Mouse (Mus musculus) midbrain, postnatal 0 days (tissue): ENCODE measurements around the gene Stard13. TPM values are rescaled to one million over a fixed set of nuclear protein-coding genes. Genes with fewer than 3 reads are reported as not detected.

ENCODE experiments used
- ATAC-seq: fragments of 200-750 bp; cut with Nextera tagmentation; 2 replicates; pipeline ENCODE4 v1.8.0; 2017; ENCODE audit warnings: moderate number of reproducible peaks, mild to moderate bottlenecking, moderate TSS enrichment, moderate library complexity; ENCODE audit not compliant: low FRiP score
- DNase-seq: peaks from one replicate; pipeline ENCODE4 v3.0.0-alpha.2; 2015; ENCODE audit warnings: low spot score
- H3K27ac ChIP-seq: fragments of 300-500 bp; sonication (generic); 2 replicates; pipeline ENCODE4 v1.5.1; 2014; ENCODE audit warnings: low read depth, mild to moderate bottlenecking, low read length, mixed read lengths
- H3K27me3 ChIP-seq: fragments of 300-500 bp; sonication (generic); 2 replicates; pipeline ENCODE4 v1.6.1; 2014; ENCODE audit warnings: low read length, control low read depth, mixed read lengths; ENCODE audit not compliant: insufficient read depth
- H3K36me3 ChIP-seq: fragments of 300-500 bp; sonication (generic); 2 replicates; pipeline ENCODE4 v1.6.1; 2014; ENCODE audit warnings: low read length, control low read depth, mixed read lengths; ENCODE audit not compliant: insufficient read depth
- H3K4me1 ChIP-seq: fragments of 300-500 bp; sonication (generic); 2 replicates; pipeline ENCODE4 v1.6.1; 2014; ENCODE audit warnings: mild to moderate bottlenecking, control low read depth, antibody characterized with exemption, low read length, mixed read lengths; ENCODE audit not compliant: insufficient read depth
- H3K4me2 ChIP-seq: fragments of 300-500 bp; sonication (generic); 2 replicates; pipeline ENCODE4 v1.6.1; 2014; ENCODE audit warnings: low read depth, mild to moderate bottlenecking, low read length, mixed read lengths; ENCODE audit not compliant: poor library complexity, severe bottlenecking
- H3K4me3 ChIP-seq: fragments of 300-500 bp; sonication (generic); 2 replicates; pipeline ENCODE4 v1.5.1; 2014; ENCODE audit warnings: low read depth, mild to moderate bottlenecking, low read length, moderate library complexity
- H3K9ac ChIP-seq: fragments of 300-500 bp; sonication (generic); replicated peaks from 2 replicates; pipeline ENCODE4 v1.6.1; 2014; ENCODE audit warnings: mild to moderate bottlenecking, low read length, moderate library complexity, mixed read lengths; ENCODE audit not compliant: poor library complexity, severe bottlenecking
- H3K9me3 ChIP-seq: fragments of 300-500 bp; sonication (generic); 2 replicates; pipeline ENCODE4 v1.6.1; 2016; ENCODE audit warnings: low read length, control low read depth
- CTCF ChIP-seq: IDR thresholded peaks from 2 replicates; pipeline ENCODE4 v1.5.1; 2016; ENCODE audit warnings: antibody characterized with exemption, mild to moderate bottlenecking
- WGBS: fragments of 180-500 bp; shearing (Covaris S2); extraction: QIAGEN DNeasy Blood & Tissue Kit; methylation state at CpG from one replicate; pipeline ENCODE4 v1.1.7; 2014; 5-methylcytosine and 5-hydroxymethylcytosine counted together
- polyA plus RNA-seq: library from polyadenylated mRNA; unstranded; fragments of >200 nt; fragmentation: Nextera tagmentation; extraction: Ambion mirVana; gene quantifications from 2 replicates; pipeline ENCODE4 v1.2.1, GENCODE M21; 2015
- total RNA-seq: library from RNA; depleted of rRNA; stranded (reverse); fragments of >200 nt; gene quantifications from 2 replicates; pipeline ENCODE4 v1.2.3, GENCODE M21; 2014

Stard13 gene
- total and polyA plus RNA-seq, 2 experiments from 2014 or later = 2.1 to 27.2 TPM

GRCm38 (mm10) chr5:151162642-151163041 is 71.0 kb downstream of the Stard13 start:
- DNase-seq = no peak
- no peak for ATAC-seq
- Histone ChIP-seq H3K9me3 (no peaks in the 10 kb centered on the region), H3K4me2 (no peak overlapping the region), H3K4me1 (no peaks in the 10 kb centered on the region), H3K4me3 (no peak overlapping the region), H3K27me3 (no peaks in the 10 kb centered on the region), H3K9ac (no peak overlapping the region), H3K27ac (no peak overlapping the region), H3K36me3 (no peaks in the 10 kb centered on the region)
- WGBS = 93% methylated on average over 3 of the region's 3 CpGs
- no peak for TF ChIP-seq CTCF

GRCm38 (mm10) chr5:151155247-151155646 is 78.4 kb downstream of the Stard13 start:
- no peaks in the 10 kb centered on the region for H3K9me3 ChIP-seq
- no peaks in the 10 kb centered on the region for H3K27me3 ChIP-seq
- H3K36me3 ChIP-seq = no peaks in the 10 kb centered on the region
- DNase-seq (no peak), ATAC-seq (no peak)
- no peak overlapping the region for H3K27ac ChIP-seq
- no peaks in the 10 kb centered on the region for H3K4me1 ChIP-seq
- H3K9ac ChIP-seq = no peak overlapping the region
- H3K4me2 ChIP-seq = no peak overlapping the region
- 67% methylated on average over 1 of the region's 1 CpGs for WGBS
- H3K4me3 ChIP-seq = no peak overlapping the region
- TF ChIP-seq CTCF = no peak

GRCm38 (mm10) chr5:151154780-151155179 is 78.9 kb downstream of the Stard13 start:
- ATAC-seq (no peak), DNase-seq (no peak)
- Histone ChIP-seq H3K9ac (no peak overlapping the region), H3K27me3 (no peaks in the 10 kb centered on the region), H3K36me3 (no peaks in the 10 kb centered on the region), H3K4me3 (no peak overlapping the region), H3K4me1 (no peaks in the 10 kb centered on the region), H3K4me2 (no peak overlapping the region), H3K27ac (no peak overlapping the region), H3K9me3 (no peaks in the 10 kb centered on the region)
- TF ChIP-seq CTCF = no peak
- 43% methylated on average over 3 of the region's 3 CpGs for WGBS

DNA sequence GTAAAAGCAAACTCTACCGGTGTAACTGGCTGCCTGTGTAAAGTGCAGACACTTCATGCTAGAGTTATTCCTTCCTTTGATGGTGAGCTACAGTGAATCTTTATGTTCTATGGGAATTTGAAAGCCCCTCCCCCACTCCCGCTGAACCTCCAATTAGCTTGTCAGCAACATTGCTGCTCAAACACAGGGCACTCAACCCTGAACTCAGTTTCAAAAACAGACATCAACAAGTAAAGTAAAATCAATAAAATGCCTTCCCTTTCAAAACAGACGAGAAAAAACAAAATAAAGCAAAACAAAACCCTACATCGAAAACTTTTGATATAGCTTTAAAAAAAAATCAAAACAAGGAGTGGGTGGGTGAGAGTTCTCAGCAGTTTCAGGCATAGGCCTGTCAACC is 79.6 kb downstream of the Stard13 start:
- Histone ChIP-seq H3K36me3 (no peaks in the 10 kb centered on the region), H3K4me1 (no peaks in the 10 kb centered on the region), H3K27me3 (no peaks in the 10 kb centered on the region), H3K9ac (no peak overlapping the region), H3K4me2 (no peak overlapping the region), H3K4me3 (no peak overlapping the region), H3K9me3 (no peaks in the 10 kb centered on the region), H3K27ac (no peak overlapping the region)
- 79% methylated on average over 4 of the region's 4 CpGs for WGBS
- DNase-seq (no peak), ATAC-seq (no peak)
- TF ChIP-seq CTCF = no peak

DNA sequence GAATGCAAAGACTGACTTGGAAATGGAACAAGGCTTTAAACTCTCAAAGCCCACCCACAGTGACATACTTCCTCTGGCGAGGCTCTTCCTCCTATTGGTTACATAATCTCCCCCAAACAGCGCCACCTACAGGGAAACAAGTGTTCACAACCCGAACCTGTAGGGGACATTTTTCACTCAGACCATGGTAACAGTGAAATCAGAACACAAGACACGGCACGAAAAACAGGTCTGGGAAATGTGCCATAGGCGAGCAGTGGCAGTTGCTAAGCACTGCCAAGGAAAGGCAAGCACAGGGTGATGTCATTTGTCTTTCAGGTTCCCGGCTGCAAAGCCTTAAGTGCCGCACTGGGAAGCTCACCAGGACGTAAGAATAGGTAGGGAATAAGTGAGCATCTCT is 82.1 kb downstream of the Stard13 start:
- WGBS = 79% methylated on average over 9 of the region's 9 CpGs
- no peak overlapping the region for H3K27ac ChIP-seq

GRCm38 (mm10) chr5:151149509-151149908 is 84.1 kb downstream of the Stard13 start:
- H3K9me3 ChIP-seq = no peaks in the 10 kb centered on the region
- H3K4me1 ChIP-seq = no peaks in the 10 kb centered on the region
- no peaks in the 10 kb centered on the region for H3K27me3 ChIP-seq
- H3K4me3 ChIP-seq = no peak overlapping the region
- 50% methylated on average over 8 of the region's 8 CpGs for WGBS
- H3K27ac ChIP-seq = no peak overlapping the region
- TF ChIP-seq CTCF = no peak
- no peaks in the 10 kb centered on the region for H3K36me3 ChIP-seq
- DNase-seq (no peak), ATAC-seq (no peak)
- H3K9ac ChIP-seq = no peak overlapping the region
- H3K4me2 ChIP-seq = no peak overlapping the region

More for the DNA sequence above, 82.1 kb downstream of the Stard13 start:
- Histone ChIP-seq H3K4me3 (no peak overlapping the region), H3K36me3 (no peaks in the 10 kb centered on the region), H3K4me2 (no peak overlapping the region), H3K27me3 (no peaks in the 10 kb centered on the region), H3K9me3 (no peaks in the 10 kb centered on the region), H3K4me1 (no peaks in the 10 kb centered on the region), H3K9ac (no peak overlapping the region)
- TF ChIP-seq CTCF = peak; percentile 51
- ATAC-seq = peak; percentile 20; the same call in 1 of the 2 replicates
- DNase-seq = peak; percentile 53
